Mouse (Mus musculus): ENCODE measurements around the gene Zbed4.
"Not testable (repeated sequence)": the region's sequence is repeated elsewhere in the genome, so short reads cannot be mapped to it uniquely, and the experiment has no call there.

Gene Zbed4

GRCm38 (mm10) chr15:88738466-88738865, 13.0 kb upstream of the Zbed4 start:
- no peak for DNase-seq (ENCODE audit: low spot score in 2 of 2)

- DNase-seq (ENCODE audit: low spot score in 2 of 2): no peak
Measured at GRCm38 (mm10) chr15:88741366-88741765, 10.1 kb upstream of the Zbed4 start.

DNA sequence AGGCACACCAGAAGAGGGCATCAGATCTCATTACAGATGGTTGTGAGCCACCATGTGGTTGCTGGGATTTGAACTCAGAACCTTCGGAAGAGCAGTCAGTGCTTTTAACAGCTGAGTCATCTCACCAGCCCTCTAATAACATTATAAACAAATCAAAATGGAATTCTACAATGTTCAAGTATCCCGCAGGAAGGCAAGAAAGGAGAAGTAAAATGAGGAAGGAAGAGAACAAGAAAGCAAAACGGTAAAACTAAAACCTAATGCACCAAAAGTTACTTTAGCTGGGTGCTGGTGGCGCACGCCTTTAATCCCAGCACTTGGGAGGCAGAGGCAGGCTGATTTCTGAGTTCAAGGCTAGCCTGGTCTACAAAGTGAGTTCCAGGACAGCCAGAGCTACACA, 8.1 kb upstream of the Zbed4 start:
- peak in 1 of 2 experiments; percentile 14 for DNase-seq (ENCODE audit: low spot score in 2 of 2)

DNA sequence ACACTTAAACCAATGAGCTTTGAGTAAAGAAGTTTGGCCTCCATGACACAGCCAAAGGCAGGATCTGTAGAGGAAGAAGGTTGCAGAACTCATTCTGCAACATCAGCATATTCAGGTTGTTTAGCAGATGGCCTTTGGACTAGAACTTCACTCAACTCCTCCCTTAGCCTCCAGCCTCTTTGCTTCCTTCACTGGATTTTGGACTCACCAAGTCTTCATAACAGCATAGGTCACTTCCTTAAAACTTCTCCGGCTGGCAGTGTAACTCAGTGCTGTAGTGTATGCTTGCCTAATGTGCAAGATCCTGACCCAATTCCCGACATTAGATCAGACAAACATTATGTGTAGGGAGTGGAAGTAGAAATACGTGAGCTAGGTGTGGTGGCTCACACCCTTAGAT, 6.1 kb upstream of the Zbed4 start:
- no peak for DNase-seq (ENCODE audit: low spot score in 2 of 2)

- DNase-seq (ENCODE audit: low spot score in 2 of 2): no peak
Measured at GRCm38 (mm10) chr15:88745926-88746325, 5.5 kb upstream of the Zbed4 start.

- not testable (repeated sequence) for DNase-seq (ENCODE audit: low spot score in 2 of 2)
Measured at GRCm38 (mm10) chr15:88749617-88750016, 1.8 kb upstream of the Zbed4 start.

DNA sequence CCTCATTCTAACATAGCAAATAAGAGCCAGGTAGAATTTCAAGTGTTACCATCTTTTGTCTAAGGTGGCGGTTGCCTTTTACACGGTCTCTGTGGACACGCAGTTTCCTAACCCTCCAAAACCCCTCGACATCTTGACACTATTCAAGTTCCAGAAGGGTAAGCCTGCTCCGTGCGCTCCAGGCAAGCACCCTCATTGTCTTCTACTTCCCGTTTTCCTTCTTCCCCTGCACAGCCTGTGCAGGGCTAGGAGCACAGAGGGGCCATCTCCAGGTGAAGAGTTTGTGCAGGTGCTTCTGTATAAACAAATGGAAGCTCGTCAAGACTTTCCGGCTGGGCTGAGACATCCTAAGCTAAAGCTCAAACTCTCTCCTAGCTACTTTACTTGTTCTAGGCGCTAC, 1.4 kb upstream of the Zbed4 start:
- no peak for DNase-seq (ENCODE audit: low spot score in 2 of 2)

DNA sequence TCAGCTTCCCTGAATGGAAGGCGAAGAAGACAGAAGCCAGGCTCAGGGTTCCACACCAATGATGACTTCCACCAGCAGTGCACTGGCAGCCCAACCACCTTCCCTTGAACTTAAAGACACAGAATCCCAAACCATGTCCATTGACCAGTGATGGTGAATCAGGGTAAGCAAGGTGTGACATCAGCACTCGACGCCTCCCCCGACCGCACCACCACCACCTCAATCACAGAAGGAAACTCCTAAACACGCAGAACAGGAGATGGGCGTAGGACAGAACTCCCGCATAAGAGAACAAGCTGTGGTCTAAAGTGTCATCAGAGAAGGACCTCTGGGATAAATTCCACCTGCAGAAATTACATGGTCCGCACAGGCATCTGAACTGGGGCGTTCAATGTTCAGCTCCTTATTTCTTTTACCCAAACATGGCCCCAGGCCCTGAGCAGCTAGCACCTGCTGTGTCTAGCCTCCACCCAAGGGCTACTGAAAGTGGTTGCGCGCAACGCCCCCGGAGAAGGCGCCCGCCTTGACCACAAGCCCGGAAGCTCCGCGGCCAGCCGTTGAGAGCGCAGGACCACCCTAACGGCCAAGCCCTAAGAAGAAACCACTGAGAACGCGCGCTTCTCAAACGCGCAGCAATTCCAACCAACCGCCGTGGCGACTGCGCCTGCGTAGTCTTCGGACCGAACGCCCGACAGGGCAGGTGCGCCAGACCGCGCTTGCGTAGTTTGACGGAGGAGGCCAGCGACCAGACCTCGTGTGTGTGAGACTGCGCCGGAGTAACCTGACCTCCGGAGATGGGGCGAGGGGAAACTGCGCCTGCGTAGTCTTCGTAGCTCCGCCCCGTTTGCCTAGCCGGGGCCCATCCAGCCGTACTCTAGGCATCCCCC, 540 bp upstream of the Zbed4 start:
- DNase-seq (ENCODE audit: low spot score in 2 of 2): peak; percentile 99 to 100

DNA sequence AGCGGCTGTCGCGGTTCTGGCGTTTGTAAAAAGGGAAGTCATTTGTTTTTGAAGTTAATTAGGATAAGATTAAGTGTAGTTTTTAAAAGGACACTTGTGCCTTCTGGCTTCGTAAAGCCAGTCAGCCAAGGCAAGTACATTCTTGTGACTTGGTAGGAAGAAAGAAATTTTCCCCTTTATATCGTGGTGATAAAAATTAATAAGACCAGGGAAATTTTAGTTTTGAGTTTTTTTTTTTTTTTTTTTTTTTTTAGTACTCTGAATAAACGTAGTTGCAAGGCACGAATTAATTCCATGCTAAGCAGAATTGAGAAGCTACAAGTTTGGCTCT, 908 bp downstream of the Zbed4 start:
- DNase-seq (ENCODE audit: low spot score in 2 of 2): no peak

- no peak for DNase-seq (ENCODE audit: low spot score in 2 of 2)
Measured at GRCm38 (mm10) chr15:88754896-88755295, 3.4 kb downstream of the Zbed4 start.

GRCm38 (mm10) chr15:88755761-88756160, 4.3 kb downstream of the Zbed4 start:
- DNase-seq (ENCODE audit: low spot score in 2 of 2): no peak

GRCm38 (mm10) chr15:88758061-88758460, 6.6 kb downstream of the Zbed4 start:
- DNase-seq (ENCODE audit: low spot score in 2 of 2): no peak

DNA sequence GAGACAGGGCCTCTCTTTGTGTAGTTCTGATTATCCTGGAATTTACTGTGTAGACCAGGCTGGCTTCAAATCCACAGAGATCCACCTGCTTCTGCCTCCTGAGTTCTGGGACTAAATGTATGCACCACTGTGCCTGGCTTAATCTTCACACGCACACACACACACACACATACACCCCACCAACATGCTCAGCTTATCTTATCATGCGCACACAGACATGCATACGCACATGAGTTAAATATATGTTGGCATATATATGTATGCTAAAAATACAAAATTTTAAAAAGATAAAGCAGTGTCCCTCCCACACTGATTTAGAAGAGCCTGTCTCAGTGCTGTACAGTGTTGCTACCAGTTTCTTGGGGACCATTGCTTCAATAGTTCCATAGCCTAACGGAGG, 10.1 kb downstream of the Zbed4 start:
- peak; percentile 11 to 45 for DNase-seq (ENCODE audit: low spot score in 2 of 2)

DNA sequence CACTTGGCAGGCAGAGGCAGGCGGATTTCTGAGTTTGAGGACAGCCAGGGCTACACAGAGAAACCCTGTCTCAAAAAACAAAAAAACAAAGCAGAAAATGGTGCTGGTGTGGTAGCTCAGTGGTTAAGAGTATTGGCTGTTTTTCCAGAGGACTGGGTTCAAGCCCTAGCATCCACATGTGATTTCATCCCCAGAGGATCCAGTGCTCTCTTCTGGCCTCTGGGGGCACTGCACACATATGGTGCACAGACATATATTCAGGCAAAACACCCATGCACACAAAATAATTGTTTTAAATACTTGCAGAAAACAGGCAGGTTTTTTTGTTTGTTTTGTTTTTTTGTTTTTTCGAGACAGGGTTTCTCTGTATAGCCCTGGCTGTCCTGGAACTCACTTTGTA, 14.7 kb downstream of the Zbed4 start:
- not testable (repeated sequence) for DNase-seq (ENCODE audit: low spot score in 2 of 2)

GRCm38 (mm10) chr15:88768537-88768936, 17.1 kb downstream of the Zbed4 start:
- DNase-seq (ENCODE audit: low spot score in 2 of 2): no peak

GRCm38 (mm10) chr15:88774630-88775029, 23.2 kb downstream of the Zbed4 start:
- DNase-seq (ENCODE audit: low spot score in 2 of 2): not testable (repeated sequence)

DNA sequence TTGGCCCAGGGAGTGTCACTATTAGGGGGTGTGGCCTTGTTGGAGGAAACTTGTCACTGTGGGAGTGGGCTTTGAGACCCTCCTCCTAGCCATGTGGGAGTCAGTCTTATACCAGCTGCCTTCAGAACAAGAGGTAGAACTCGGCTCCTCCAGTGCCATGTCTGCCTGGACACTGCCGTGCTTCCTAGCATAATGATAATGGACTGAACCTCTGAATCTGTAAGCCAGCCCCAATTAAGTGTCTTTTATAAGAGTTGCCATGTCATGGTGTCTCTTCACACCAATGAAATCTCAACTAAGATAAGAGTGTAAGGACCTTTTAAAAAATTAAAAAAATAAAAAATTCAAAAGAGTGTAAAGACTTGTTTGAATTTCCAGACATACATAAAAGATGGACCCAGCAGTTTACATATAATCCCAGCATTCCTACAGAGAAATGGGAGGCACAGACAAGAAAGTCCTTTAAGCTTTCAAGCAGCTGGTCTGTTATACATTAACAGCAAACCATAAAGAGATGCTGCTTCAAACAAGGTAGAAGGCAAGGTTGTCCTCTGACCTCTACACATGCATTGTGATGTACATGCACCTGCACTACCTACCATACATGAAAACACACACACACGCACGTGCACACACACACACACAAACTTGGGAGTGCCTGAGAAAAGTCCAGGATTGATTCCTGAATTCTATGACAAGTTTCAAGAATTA, 40.8 kb downstream of the Zbed4 start:
- DNase-seq (ENCODE audit: low spot score in 2 of 2): no peak

- DNase-seq (ENCODE audit: low spot score in 2 of 2): not testable (repeated sequence)
Measured at GRCm38 (mm10) chr15:88794729-88795128, 43.3 kb downstream of the Zbed4 start.

- no peak for DNase-seq (ENCODE audit: low spot score in 2 of 2)
Measured at GRCm38 (mm10) chr15:88799950-88800371, 48.5 kb downstream of the Zbed4 start.

- no peak for DNase-seq (ENCODE audit: low spot score in 2 of 2)
Measured at GRCm38 (mm10) chr15:88800921-88801354, 49.5 kb downstream of the Zbed4 start.

DNA sequence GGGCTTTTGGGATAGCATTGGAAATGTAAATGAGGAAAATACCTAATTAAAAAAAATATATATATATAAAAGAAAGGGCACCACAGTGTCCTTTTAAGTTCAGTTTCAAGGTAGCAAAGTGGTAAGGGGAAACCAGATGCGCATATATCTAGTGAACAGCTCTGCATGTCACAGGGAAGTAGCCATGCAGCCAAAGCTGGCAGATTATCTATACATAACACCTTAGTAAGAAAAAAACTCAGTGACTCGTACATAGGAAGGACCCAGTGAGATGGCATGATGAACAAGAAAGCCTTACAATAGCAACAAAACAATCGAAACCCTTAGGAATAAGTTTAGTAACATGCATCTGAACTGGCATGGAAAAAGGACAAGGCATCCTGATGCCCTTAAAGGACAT, 50.4 kb downstream of the Zbed4 start:
- no peak for DNase-seq (ENCODE audit: low spot score in 2 of 2)

GRCm38 (mm10) chr15:88802348-88802747, 50.9 kb downstream of the Zbed4 start:
- DNase-seq (ENCODE audit: low spot score in 2 of 2): no peak

DNA sequence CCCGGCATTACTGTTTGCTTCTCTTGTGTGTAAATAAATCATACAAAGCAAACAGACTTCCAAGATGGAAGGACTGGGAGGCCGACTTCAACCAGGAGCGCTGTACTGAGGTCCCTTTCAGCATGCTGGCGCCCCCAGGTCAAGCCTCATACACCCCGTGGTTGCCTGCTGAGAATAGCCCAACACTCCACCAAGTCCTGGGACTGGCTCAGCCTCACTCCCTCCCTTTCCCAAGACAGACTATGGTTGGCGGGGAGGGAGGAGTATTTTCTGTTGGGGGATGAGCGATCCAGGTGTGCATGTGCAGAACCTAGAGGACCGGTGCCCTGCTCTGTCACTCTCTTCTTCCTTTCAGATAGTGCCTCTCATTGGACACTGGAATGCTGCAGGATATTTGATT, 56.7 kb downstream of the Zbed4 start:
- DNase-seq (ENCODE audit: low spot score in 2 of 2): no peak

Data from spleen, postnatal 36 days (tissue).